Mouse (Mus musculus) liver, postnatal 0 days (tissue): Measurements from ENCODE around the gene Gpr89.

ENCODE experiments used
- CTCF ChIP-seq: sonication (generic); IDR thresholded peaks from 2 replicates; pipeline ENCODE4 v1.5.1; 2016; ENCODE audit warnings: antibody characterized with exemption, low read depth
- EP300 ChIP-seq: IDR thresholded peaks from 2 replicates; pipeline ENCODE4 v1.6.1; 2016; ENCODE audit warnings: antibody characterized with exemption, low read depth, mild to moderate bottlenecking

GRCm38 (mm10) chr3:96871070-96871469 lies 34.1 kb downstream of the Gpr89 start:
- no peak for TF ChIP-seq EP300
- no peak for TF ChIP-seq CTCF
